Mouse (Mus musculus): Measurements from ENCODE around the gene Tas2r116.

The Tas2r116 gene

DNA sequence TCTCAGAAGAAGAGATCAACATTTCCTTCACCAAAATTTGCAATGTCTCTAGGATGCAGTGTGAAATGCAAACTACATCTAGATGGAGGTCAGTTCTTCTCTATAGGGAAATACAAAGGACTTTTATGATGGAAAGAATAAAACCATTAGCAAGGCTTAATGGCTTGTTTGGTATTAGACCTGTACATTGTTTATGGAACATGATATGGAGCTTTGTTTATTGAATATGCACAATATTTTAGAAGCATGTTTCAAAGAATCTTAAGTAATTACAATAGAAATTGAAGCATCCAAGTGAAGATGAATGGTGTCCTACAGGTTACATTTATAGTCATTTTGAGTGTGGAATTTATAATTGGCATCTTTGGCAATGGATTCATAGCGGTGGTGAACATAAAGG, at the start of gene Tas2r116:
Gene Tas2r116, plus strand, starts transcription at position 301 of the 400 bp plus-strand sequence.
- DNase-seq (ENCODE audit: low spot score), result no peak

DNA sequence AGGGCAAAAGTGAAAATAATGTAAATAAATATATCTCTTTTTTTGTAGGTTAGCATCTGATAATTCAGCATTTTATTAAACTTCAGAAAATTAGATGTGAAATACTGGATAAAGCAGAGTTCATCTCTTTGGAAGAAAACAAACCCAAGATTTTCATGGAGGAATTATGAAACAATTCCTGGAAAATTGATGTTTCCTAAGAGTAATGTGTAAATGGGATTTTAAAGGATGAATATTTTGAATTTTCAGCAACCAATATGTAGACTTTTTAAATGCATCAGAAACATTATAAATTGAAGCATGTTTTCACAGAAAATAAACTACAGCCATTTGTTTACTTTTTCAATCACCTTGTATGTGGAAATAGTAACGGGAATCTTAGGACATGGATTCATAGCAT, 8.4 kb upstream of the Tas2r116 start, which contains the start of gene Tas2r123:
Gene Tas2r123, plus strand, starts transcription at position 301 of the 400 bp plus-strand sequence.
- no peak for DNase-seq (ENCODE audit: low spot score)

DNA sequence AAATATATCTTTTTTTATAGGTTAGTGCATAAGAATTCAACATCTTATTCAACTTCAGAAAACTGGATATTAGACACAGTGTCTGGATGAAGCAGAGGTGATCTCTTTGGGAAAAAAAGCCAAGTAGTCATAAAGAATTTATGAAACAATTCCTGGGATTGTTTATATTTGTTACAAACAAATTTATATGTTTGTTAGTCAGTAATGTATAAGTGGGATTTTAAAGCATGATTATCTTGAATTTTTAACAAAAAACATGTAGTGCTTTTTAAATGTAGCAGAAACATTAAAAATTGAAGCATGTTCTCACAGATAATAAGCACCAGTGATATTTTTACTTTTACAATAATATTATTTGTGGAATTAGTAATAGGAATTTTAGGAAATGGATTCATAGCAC, 12.5 kb downstream of the Tas2r116 start, which contains the start of gene Tas2r110:
Gene Tas2r110, plus strand, starts transcription at position 301 of the 400 bp plus-strand sequence.
- DNase-seq (ENCODE audit: low spot score), result no peak

DNA sequence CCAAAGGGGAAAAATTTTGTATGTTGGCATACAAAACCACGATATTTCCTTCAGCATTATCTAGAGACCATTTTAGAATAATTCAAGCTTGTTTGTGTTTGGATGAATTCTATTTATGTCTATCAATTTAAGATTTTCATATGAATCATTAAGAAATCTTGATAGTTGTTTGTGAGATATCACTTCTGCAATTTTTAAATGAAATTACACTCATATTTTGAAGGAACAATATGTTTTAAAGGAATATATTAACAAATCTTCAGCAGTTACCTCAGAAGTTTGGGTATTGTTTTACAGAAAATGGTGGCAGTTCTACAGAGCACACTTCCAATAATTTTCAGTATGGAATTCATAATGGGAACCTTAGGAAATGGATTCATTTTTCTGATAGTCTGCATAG, 37.5 kb downstream of the Tas2r116 start, which contains the start of gene Tas2r113:
Gene Tas2r113, plus strand, starts transcription at position 301 of the 400 bp plus-strand sequence.
- no peak for DNase-seq (ENCODE audit: low spot score)
